Mouse (Mus musculus): ENCODE data around the gene Mrpl34.
"Not testable (repeated sequence)": the region's sequence is repeated elsewhere in the genome, so short reads cannot be mapped to it uniquely, and the experiment has no call there.

The Mrpl34 gene

DNA sequence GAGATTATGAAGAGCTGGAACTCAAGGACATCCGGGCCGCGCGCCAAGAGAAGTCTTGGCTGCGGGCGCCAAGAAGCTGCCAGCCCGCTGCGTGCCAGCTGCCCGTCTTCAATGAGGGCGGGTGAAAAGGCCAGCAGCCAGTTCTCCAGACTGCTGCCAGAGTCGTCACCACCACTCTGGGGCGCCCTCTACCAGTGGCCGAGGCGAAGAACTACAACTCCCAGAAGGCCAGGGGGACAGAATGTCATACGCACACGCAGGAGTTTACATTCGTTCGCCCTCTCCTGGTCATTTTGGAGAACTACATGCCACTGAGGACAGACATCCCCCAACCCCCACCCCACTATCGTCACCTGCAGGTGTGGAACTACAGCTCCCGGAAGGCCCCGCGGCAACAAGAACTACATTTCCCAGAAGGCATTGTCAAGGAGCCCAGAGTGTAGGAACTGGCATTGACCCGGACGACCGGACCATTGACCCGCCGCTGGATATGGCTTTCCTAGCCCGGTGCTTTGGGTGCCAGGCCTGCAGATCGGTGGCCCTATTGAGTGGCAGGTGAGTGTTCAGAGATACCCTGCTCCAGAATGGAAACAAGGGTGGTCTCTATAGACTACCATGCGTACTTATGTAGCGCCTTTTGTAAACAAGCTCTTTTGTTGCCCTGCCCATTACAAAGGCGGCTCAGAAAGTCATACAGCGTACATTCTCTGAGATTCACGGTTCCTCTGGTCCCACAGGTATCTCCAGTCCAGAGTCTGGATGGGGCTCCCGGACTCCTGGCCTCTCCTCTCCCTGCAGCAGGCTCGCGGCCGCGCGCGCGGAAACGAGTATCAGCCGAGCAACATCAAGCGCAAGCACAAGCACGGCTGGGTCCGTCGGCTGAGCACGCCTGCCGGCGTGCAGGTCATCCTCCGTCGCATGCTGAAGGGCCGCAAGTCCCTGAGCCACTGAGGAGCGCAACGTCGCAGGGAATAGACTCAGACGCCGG, at the start of gene Mrpl34:
TSS of gene Mrpl34 (plus strand) at position 447 of the 988 bp plus-strand sequence.
- DNase-seq (ENCODE audit: low read depth, low spot score), result peak; percentile 99

DNA sequence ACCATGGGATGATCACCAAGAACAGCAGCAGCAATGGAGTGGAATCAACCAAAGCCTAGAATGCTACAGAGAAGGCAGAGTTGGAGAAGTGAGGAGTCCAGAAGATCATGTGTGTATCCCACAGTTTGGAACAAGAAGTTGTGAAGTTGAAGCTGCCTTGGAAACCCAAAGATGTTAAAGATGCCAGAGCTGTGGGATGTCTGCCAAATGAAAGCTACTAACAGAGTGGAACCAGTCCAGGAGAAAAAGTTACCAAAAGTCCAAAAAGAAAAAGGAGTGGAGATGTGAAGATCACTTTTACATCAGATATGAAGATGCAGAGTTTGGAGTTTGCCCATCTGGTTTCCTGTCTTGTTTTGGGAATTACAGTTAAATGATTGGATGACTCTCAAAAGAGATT, 42.6 kb upstream of the Mrpl34 start:
- no peak for DNase-seq (ENCODE audit: low read depth, low spot score)

DNA sequence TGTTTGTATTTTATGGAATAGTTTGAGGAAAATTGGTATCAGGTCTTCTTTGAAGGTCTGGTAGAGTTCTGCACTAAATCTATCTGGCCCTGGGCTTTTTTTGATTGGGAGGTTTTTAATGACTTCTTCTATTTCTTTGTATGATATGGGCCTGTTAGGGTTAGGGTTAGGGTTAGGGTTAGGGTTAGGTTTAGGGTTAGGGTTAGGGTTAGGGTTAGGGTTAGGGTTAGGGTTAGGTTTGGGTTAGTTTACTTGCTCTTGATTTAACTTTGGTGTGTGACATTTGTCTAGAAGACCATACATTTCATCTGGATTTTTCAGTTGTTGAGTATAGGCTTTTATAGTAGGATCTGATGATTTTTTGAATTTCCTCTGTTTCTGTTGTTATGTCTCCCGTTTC, 31.8 kb upstream of the Mrpl34 start:
- DNase-seq (ENCODE audit: low read depth, low spot score), result not testable (repeated sequence)

DNA sequence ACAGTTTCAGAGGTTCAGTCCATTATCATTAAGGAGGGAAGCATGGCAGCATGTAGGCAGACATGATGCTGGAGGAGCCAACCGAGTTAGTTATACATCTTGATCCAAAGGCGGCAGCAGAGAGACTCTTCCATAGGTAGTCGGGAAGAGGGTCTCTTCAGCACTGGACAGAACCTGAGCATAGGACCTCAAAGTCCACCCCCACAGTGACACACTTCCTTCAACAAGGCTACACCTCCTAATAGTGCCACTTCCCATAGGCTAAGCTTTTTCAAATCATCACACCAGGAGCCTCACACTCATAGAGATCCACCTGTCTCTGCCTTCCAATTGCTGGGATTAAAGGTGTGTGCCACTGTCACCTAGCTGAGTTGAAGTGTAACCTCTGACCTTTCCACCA, 27.7 kb upstream of the Mrpl34 start:
- DNase-seq (ENCODE audit: low read depth, low spot score), result no peak

DNA sequence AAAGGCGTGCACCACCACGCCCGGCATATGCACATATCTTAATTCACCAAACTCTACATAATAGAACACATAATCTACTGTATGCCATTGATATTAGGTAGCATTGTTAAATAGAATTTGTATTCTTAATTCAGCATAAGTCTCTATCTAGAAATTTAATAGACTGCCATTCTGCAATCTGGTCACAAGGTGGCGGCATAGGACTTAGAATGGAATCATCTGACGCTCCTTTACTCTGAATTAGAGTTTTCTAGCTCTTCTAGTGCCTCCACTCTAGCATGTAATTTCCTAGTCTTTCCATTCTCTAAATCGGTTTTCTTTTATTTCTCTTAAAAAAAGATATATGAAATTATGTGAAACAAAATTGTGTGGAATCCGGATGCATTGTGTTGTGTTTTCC, 23.4 kb upstream of the Mrpl34 start:
- peak; percentile 66 for DNase-seq (ENCODE audit: low read depth, low spot score)

DNA sequence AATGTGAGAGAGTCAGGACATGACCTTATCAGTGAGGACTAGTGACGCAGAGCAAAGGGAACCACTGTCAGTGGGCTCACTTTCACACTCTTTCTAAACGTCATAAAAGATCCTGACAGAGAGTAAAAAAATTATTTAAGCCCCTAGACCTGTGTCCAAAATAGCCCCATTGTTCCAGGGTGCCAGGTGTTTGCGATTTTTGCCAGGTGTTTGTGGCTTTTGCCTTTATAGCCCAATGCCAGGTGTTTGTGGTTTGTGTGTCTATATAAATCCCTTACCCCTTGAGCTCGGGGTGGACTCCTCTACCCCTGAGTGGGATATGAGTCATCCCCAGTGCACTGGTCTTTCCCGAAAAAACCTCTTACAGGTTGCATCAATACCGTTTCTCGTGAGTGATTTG, 19.7 kb upstream of the Mrpl34 start:
- DNase-seq (ENCODE audit: low read depth, low spot score), result no peak

DNA sequence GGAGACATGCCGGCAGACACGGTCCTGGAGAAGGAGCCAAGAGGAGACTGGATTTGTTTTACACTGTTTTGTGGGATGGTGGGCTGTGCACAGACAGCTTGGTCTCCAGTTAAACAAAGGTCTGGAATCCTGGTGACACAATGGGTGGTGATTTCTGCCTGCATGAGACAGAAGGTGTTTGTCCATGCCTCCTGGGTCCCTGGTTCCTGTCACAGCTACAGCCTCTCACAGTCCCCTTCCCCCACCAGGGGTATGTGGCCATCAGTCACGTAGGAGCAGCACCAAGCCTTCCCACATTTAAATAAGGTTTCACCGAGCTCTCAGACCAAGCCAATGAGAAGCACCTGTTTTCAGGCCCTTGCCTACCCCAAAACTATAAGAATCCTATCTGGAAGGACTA, 13.4 kb upstream of the Mrpl34 start:
- DNase-seq (ENCODE audit: low read depth, low spot score), result no peak

DNA sequence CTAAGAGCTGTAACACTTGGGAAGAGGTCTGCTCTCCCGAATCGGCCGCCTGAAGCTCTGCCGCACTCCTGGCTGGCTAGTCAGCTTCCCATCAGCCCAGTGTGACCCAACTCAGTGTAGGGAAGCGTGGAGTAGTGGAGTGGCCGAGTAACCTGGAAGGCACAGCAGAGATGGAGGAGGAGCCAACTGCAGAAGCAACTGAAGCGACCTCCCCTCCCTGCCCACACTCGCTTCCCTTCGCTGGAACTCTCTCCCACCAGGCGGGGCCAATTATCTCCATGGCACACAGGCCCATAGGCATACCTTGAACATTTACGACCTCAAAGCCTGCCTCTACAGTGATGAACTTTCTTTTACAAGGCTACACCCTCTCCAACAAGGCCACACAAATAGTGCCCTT, 13.0 kb upstream of the Mrpl34 start:
- DNase-seq (ENCODE audit: low read depth, low spot score), result no peak

DNA sequence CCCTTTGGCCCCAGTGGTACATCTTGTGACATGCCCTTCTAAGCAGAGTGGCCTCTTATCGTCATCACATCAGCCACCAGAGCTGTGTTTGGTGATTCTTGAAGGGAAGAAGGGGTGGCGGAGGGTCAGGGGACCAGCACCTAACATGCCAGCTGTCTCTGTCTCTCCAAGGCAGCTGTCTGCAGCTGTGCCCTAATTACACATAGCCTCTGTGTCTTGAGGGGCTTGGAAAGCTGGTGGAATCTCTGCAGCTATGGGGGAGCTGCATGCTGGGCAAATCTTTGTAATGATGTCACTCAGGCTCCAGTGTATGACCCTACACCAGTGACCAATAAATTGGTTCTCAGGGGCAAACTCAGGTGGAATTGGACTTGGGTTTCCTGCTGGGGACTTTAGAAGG, 12.1 kb upstream of the Mrpl34 start:
- DNase-seq (ENCODE audit: low read depth, low spot score), result no peak

DNA sequence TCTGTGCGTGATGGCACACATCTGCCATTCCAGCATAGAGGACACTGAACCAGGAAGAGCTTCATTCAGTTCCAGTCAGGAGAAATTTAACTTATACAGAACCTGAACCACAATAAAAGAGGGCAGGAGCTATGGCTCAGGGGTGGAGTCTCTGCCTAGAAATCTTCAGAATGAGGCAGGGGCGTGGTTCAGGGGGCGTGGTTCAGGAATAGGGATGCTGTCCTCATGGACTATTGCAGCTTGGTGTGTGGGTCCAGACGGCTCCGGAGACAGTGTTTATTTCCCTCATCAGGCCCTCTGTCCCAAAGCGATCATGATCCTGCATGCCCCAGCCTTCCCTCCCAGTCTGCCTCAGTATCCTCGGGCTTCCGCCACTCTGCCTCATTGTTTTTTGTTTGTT, 10.1 kb upstream of the Mrpl34 start:
- no peak for DNase-seq (ENCODE audit: low read depth, low spot score)

DNA sequence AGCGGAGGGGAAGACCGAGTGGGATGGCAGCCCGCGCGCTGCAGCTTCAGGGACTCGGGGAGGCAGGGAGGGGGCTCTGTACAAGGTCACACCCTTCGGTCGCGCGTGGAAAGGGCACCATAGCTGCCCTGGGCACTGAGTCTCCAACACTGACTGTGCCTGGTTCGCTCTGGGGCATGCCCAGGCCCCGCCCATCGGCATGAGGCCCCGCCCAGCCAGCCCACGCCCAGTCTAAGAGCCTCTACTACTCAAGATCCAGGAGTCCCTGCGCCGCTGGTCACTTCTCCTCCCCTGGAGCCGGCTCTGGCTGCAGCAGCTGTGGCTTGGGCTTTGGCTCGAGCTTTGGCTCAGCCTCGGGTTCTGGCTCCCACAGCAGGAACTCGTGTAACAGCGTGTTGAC, 7.9 kb upstream of the Mrpl34 start:
- DNase-seq (ENCODE audit: low read depth, low spot score), result no peak

DNA sequence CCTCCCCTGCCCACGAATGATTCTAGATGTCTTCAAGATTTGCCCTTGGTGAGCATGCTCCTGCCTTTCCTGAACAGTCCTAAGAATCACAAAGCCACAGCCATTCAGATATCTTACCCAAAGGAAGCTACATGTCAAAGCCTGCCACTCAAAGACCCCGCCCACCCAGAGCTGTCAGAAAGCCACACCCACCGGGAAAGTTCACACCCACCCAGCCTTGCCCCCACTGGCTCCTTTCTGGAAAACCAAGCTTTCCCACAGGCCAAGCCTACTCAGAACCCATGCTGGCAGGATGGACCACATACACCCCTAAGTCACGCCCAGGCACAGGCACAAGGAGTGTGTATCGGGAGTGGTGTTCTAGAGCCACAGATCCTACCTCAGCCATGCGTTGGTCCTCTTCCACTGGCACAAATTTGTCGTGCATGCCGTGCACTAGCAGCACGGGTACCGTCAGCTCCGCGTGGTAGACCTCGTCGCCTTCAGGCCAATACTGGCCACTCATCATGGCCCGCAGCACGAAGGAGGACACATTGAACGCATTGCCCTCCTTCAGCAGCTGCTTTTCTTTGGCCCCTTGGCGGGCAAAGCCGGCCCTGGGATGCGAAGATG, 7.0 kb upstream of the Mrpl34 start:
- DNase-seq (ENCODE audit: low read depth, low spot score), result no peak

DNA sequence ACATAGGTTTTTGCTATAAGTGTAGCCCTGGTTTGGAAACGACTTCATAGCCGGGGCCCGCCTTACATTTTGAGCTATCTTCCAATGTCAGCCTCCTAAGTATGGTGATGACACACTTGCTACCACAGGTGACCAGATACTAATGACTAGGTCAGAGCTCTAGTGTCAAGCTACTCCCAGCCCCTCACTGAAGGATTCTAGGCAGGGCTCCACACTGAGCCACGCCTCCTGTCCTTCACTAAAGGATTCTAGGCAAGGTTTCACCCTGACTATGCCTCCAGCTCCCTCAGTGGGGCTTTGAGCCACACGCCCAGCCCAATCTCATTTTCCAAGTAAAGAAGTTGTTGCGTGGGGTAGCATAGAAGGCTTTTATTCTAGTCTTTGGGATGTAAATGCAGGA, 4.0 kb upstream of the Mrpl34 start:
- DNase-seq (ENCODE audit: low read depth, low spot score), result no peak

DNA sequence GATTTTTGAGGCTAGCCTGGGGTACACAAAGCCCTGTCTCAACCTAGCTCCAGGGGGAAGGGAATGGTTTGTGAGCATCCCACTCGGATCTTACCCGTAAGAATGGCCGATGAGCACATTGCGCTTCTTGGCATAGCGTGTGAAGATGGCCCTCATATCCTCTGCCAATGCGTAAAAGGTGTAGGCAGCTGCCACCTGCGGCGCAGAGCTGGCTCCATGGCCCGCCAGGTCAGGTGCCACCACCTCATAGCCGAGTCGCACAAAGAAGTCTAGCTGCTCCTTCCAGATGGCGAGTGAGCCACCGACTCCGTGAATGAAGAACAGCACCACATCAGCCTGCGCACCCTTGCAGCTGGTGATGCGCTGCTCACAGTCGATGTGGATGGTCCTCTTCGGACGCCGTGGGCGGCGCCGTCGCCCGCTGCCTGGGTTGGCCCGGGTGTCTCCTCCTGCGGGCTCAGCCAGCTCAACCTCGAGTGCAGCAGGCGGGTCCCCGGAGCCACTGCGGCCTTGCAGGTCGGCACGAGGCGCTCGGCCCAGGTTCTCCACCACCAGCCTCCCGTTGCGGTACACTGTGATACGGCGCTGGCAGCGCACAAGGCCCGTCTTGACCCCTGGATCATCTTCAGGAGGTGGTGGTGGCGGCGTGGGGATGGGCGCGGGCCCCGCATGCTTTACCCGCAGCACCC, 3.5 kb upstream of the Mrpl34 start:
- DNase-seq (ENCODE audit: low read depth, low spot score), result no peak

DNA sequence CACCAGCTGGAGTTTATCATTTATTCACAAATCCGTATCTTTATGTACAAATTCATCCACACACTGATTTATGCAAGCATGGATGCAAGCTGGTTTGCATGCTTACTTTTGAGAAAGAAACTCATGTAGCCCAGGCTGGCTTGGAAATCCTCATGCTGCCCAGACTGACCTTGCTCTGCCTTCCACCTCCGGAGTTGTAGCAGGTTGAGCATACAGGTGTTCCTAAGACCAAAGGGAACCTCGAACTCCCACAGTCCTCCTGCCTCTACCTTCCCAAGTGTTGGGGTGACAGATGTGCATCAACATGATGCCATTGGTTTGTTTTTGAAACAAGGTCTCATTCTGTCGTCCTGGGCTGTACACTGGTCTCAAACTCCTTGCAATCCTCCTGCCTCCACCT, 2.6 kb upstream of the Mrpl34 start:
- no peak for DNase-seq (ENCODE audit: low read depth, low spot score)

DNA sequence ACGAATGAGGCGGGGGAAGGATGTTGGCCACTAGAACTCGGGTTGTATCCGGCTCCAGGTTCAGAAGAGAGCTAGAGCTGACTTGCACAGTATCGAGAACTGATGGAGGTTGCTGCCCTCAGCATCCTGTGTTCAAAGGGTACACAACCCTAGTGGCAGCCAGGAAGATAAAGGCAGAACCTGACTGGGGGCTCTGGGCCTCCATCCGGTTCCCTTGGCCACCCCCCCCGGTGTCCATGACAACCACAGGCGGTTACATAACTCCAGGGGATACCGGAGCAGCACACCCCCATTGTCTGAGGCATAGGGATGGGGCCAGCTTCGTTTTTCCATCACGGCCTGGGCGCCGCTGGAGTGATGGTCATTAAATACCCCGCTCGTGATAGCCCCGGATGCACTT, 2.0 kb upstream of the Mrpl34 start:
- no peak for DNase-seq (ENCODE audit: low read depth, low spot score)

DNA sequence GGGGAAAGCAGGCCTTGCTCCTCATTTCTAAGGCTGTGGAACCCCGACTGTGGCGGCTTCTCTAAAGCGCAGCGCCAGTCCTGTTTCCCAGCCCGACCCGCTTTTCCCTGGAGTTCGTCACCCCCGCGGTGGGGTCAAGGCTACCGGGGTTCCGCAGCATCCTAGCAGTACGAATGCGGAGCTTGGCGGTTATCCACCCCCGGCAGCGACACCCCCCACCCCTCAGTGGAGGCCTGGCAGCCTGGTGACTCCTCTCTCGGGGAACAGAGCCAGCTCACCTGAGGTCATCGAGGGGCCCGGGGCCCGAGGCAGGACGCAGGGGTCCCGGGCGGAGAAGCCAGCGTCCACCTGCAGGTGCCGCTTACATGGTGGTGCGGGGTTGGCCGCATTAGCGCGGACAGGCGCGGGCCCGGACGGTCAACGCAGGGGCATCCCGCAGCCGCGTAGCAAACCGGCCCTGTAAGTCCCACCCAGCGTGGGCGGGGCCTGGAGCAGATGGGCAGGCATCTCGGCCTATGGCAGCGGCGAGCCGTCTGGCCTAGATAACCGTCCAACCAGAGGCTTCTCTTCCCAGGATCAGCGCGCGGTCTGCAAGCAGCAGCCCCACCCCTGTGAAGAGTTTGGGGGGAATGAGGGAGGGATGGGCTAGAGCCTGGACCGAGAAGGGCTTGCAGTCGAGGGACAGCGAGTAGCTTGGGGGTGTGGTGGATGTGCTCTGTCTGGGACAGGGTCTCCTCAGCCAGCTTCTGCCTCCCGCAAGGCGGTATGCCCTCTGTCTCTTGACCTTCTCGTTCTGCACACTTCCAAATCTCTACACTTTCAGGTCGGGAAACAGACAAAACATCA, 1.3 kb upstream of the Mrpl34 start, which contains the start of gene Abhd8:
TSS of gene Abhd8 (minus strand) at position 468 of the 846 bp plus-strand sequence.
- DNase-seq (ENCODE audit: low read depth, low spot score), result peak; percentile 94

DNA sequence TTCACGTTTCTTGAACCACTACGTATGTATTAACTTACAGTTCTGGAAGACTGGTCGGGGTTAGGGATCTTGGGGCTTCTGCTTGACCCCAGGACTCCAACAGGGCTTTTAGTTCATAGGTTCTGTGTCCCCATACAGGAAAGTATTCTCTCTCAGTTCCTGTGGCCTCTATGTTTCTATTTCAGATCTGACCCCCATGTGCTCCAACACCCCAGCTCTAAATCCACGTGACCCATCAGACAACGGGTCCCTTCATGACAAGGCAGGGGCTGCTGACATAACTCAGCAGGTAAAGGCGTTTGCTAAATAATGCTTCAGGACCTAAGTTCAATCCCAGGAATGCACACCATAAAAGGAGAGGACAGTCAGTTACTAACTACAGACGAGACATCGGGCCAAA, 974 bp downstream of the Mrpl34 start:
- DNase-seq (ENCODE audit: low read depth, low spot score), result no peak

DNA sequence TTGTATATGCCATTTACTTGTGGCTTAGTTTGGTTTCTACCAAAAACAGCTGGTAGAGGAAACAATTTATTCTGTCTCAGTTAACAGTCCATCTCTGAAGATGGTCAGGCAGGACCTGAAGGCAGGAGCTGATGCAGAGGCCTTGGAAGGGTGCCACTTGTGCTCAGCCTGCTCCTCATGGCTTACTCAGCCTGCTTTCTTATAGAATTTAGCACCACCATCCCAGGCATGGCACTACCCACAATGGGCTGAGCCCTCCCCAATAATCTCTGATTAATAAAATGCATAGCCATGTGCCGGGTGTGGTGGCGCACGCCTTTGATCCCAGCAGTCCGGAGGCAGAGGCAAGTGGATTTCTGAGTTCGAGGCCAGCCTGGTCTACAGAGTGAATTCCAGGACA, 1.4 kb downstream of the Mrpl34 start:
- no peak for DNase-seq (ENCODE audit: low read depth, low spot score)

DNA sequence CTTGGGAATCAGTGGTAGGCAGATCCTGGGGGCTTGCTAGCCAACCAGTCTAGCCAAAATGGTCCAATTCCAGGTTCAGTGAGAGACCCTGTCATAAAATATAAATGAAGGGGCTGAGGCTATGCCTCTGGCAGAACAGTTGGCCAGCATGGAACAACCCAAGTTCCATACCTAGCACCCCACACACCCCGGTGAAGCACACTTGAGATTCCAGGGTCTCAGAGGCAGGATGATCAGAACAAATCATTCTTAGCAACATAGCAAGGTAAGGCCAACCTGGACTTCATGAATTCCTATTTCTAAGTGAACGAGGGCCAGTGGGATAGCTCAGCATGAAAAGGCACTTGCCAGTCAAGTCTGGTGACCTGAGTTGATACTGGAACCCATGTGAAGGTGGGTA, 2.4 kb downstream of the Mrpl34 start:
- DNase-seq (ENCODE audit: low read depth, low spot score), result no peak

DNA sequence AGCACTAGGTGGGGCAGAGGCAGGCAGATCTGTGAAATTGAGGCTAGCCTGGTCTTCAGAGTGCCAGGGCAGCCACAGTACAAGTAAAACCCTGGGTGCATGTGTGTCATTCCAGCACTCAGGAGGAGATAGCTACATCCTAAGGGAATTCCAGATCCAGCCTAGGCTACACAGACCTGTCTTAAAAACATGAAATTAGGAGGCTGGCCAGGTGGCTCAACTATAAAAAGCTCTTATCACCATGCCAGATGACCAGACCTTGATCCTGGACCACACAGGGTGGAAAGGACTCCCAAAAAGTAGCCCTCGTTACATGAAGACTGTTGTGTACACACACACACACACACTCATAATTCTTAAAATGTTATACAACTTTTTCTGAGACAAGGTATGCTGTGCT, 3.2 kb downstream of the Mrpl34 start:
- no peak for DNase-seq (ENCODE audit: low read depth, low spot score)

DNA sequence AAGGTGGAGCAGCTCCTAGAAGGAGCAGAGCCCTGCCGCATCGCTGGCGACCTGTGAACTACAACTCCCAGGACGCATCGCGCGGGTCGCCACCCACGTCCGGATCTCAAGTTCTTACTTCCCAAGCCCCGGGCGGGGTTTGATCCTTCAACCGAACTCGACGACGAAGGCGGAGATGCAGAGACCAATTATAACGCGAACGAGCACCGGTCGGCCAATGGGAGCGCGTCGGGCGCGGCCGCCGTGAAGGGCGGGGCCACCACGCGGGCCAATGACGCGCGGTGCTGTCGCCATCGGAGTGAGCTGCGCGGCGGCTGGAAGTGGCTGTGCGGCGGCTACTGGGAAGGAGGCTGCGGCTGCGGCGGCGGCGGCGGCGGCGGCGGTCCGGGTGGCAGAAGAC, 4.2 kb downstream of the Mrpl34 start, which contains the start of gene Dda1:
TSS of gene Dda1 (plus strand) at position 284 of the 400 bp plus-strand sequence.
- peak; percentile 95 for DNase-seq (ENCODE audit: low read depth, low spot score)
